Mouse (Mus musculus): ENCODE measurements at regions not wholly inside any gene's neighbourhood (a gene's known extent, or its start where the extent isn't known, plus 50 kb on each side); places are given as distances from the start of the nearest gene placed in this dataset.

DNA sequence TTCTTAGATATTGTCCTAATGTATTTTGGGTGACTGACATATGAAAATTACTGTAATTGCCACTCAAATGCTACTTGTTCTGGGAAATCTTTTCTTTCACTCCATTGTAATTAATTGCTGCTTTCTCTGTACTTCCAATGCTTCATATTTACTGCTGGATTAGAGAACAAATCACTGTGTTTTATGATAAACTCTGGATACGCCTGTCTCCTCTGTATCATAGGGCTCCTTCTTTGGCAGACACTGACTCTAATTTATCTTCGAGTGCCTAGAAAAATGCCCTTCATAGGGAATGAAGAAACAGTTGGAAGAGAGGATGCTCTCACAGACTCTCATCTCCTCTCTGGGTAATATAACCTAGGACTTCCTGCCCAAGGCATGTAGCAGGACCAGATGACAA lies 602.9 kb downstream of the Slc4a3 start:
- no peak for TF ChIP-seq CTCF (conservative IDR thresholded peaks at IDR 0.05; ENCODE audit: low read length)
- TF ChIP-seq NANOG (IDR thresholded peaks at IDR 0.05; ENCODE audit: borderline replicate concordance, low read length): no peak
